Mouse (Mus musculus): Measurements from ENCODE around the gene Fggy.

Gene Fggy

GRCm38 (mm10) chr4:95752538-95753188, 195.4 kb downstream of the Fggy start:
- TF ChIP-seq GATA4 (IDR thresholded peaks at IDR 0.05; ENCODE audit: insufficient replicate concordance, low read length), result no peak

GRCm38 (mm10) chr4:95759027-95759731, 201.9 kb downstream of the Fggy start:
- TF ChIP-seq GATA4 (IDR thresholded peaks at IDR 0.05; ENCODE audit: insufficient replicate concordance, low read length), result no peak

- TF ChIP-seq GATA4 (IDR thresholded peaks at IDR 0.05; ENCODE audit: insufficient replicate concordance, low read length), result no peak
Measured at GRCm38 (mm10) chr4:95765359-95765758, 208.1 kb downstream of the Fggy start.

GRCm38 (mm10) chr4:95770469-95770868, 213.2 kb downstream of the Fggy start:
- TF ChIP-seq GATA4 (IDR thresholded peaks at IDR 0.05; ENCODE audit: insufficient replicate concordance, low read length), result no peak

GRCm38 (mm10) chr4:95771542-95771941, 214.2 kb downstream of the Fggy start:
- TF ChIP-seq GATA4 (IDR thresholded peaks at IDR 0.05; ENCODE audit: insufficient replicate concordance, low read length), result no peak

- no peak for TF ChIP-seq GATA4 (IDR thresholded peaks at IDR 0.05; ENCODE audit: insufficient replicate concordance, low read length)
Measured at GRCm38 (mm10) chr4:95771945-95772344, 214.6 kb downstream of the Fggy start.

- TF ChIP-seq GATA4 (IDR thresholded peaks at IDR 0.05; ENCODE audit: insufficient replicate concordance, low read length), result no peak
Measured at GRCm38 (mm10) chr4:95772663-95773062, 215.4 kb downstream of the Fggy start.

GRCm38 (mm10) chr4:95775574-95775973, 218.3 kb downstream of the Fggy start:
- TF ChIP-seq GATA4 (IDR thresholded peaks at IDR 0.05; ENCODE audit: insufficient replicate concordance, low read length), result no peak

- no peak for TF ChIP-seq GATA4 (IDR thresholded peaks at IDR 0.05; ENCODE audit: insufficient replicate concordance, low read length)
Measured at GRCm38 (mm10) chr4:95777839-95778238, 220.5 kb downstream of the Fggy start.

- no peak for TF ChIP-seq GATA4 (IDR thresholded peaks at IDR 0.05; ENCODE audit: insufficient replicate concordance, low read length)
Measured at GRCm38 (mm10) chr4:95778528-95778927, 221.2 kb downstream of the Fggy start.

- TF ChIP-seq GATA4 (IDR thresholded peaks at IDR 0.05; ENCODE audit: insufficient replicate concordance, low read length), result no peak
Measured at GRCm38 (mm10) chr4:95784146-95784895, 227.0 kb downstream of the Fggy start.

- TF ChIP-seq GATA4 (IDR thresholded peaks at IDR 0.05; ENCODE audit: insufficient replicate concordance, low read length), result no peak
Measured at GRCm38 (mm10) chr4:95787609-95788008, 230.3 kb downstream of the Fggy start.

- no peak for TF ChIP-seq GATA4 (IDR thresholded peaks at IDR 0.05; ENCODE audit: insufficient replicate concordance, low read length)
Measured at GRCm38 (mm10) chr4:95788867-95789266, 231.6 kb downstream of the Fggy start.

GRCm38 (mm10) chr4:95791913-95792475, 234.7 kb downstream of the Fggy start:
- no peak for TF ChIP-seq GATA4 (IDR thresholded peaks at IDR 0.05; ENCODE audit: insufficient replicate concordance, low read length)

GRCm38 (mm10) chr4:95793647-95794328, 236.5 kb downstream of the Fggy start:
- TF ChIP-seq GATA4 (IDR thresholded peaks at IDR 0.05; ENCODE audit: insufficient replicate concordance, low read length), result no peak

Data from liver, adult (tissue).